Mouse (Mus musculus) myocyte (in vitro differentiated cells): Measurements from ENCODE around the gene H2afy.

Source experiments
- CEBPB ChIP-seq: IDR thresholded peaks from 2 replicates; pipeline ENCODE4 v1.6.1; 2011; ENCODE audit warnings: mild to moderate bottlenecking, moderate library complexity; ENCODE audit not compliant: poor library complexity, insufficient read depth, severe bottlenecking
- E2F4 ChIP-seq: IDR thresholded peaks from one replicate; pipeline ENCODE4 v1.6.1; 2011; ENCODE audit warnings: mild to moderate bottlenecking, control low read depth, moderate library complexity; ENCODE audit not compliant: insufficient read depth
- POLR2A ChIP-seq: IDR thresholded peaks from one replicate; pipeline ENCODE4 v1.6.1; 2011; ENCODE audit warnings: low read depth, mild to moderate bottlenecking, control low read depth, moderate library complexity; ENCODE audit not compliant: insufficient read length
- POLR2AphosphoS2 ChIP-seq: IDR thresholded peaks from one replicate; pipeline ENCODE4 v1.6.1; 2011; ENCODE audit warnings: low read depth, control low read depth; ENCODE audit not compliant: insufficient read length

GRCm38 (mm10) chr13:56071586-56072267, 64.4 kb downstream of the H2afy start:
- TF ChIP-seq CEBPB = no peak
- TF ChIP-seq POLR2AphosphoS2 = no peak
- TF ChIP-seq E2F4 = no peak
- TF ChIP-seq POLR2A = no peak
